In the genomic region with DNA sequence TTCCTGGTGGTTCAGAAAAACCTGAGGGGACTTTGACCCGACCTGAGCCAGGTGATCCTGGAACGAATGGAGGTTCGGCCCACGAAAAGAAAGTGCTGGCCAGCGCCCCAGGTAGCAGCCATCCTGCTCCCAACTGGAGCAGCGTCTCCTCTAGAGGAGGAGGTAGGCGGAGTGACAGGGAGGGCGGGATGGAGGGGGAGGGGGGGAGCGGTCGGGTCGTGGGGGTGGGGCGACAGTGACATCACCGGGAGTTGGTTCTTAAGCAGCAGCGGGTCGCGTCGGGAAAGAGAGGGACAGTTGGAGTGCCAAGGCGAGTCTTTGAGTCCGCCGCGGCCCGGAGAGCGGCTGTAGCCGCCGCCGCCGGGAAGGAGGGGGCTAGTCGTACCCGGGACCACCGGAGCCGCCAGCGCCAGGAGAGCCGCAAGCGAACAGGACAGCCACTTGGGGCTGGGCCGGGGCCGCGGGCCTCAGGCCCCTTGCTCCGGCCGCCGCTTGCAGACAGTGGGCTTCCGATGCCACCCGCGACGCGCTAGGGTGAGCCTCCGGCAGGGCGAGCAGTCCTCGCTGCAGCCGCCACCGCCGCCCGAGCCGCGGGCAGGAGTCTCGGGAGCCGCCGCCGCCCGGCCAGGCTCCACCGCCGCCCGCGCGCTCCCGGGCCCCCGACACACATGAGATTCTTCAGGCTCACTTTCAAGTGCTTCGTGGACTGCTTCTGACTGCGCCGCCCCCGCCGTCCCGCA, we compare ENCODE assay signal across 8 mouse cellular contexts. TPM values are rescaled to one million over a fixed set of nuclear protein-coding genes. Genes with fewer than 3 reads are reported as not detected.
DNase-seq lines count a peak whose midpoint lies in the region; ATAC-seq and TF ChIP-seq lines count a peak whose summit lies in the region.

A gene (plus strand): TSS at position 272 of the 740 bp plus-strand sequence.

- H3K4me1 ChIP-seq in embryonic fibroblast, embryonic 13.5 days (ENCODE audit: control insufficient read depth, insufficient read depth, low read length), result peaks cover 3% of the 10 kb centered on the region; the same call in 1 of the 2 replicates
- peaks cover 11% of the 10 kb centered on the region for H3K4me1 ChIP-seq in heart, embryonic 15.5 days (replicated peaks)
- no peaks in the 10 kb centered on the region; a peak in 1 of 4 replicates for H3K4me1 ChIP-seq in liver, embryonic 14.5 days (replicated peaks; ENCODE audit: control insufficient read depth in 2 of 2, insufficient read depth in 2 of 2, low read length in 1 of 2)
- H3K4me1 ChIP-seq in neural tube, embryonic 13.5 days (replicated peaks), result peaks cover 25% of the 10 kb centered on the region

- 9% methylated on average over 63 of the region's 72 CpGs for WGBS in heart, embryonic 15.5 days
- 10% methylated on average over 55 of the region's 72 CpGs for WGBS in liver, embryonic 14.5 days (ENCODE audit: insufficient replicate concordance)
- 11% methylated on average over 49 of the region's 72 CpGs for WGBS in neural tube, embryonic 13.5 days

- H3K4me2 ChIP-seq in heart, embryonic 15.5 days, result peak within 1 kb of the TSS; percentile 63
- H3K4me2 ChIP-seq in liver, embryonic 14.5 days (ENCODE audit: low read depth), result peak within 1 kb of the TSS; percentile 59
- peak within 1 kb of the TSS; percentile 69 for H3K4me2 ChIP-seq in neural tube, embryonic 13.5 days

- no peak for TF ChIP-seq CTCF in embryonic fibroblast, embryonic 13.5 days (IDR thresholded peaks at IDR 0.05; ENCODE audit: borderline replicate concordance, insufficient read depth, low read length)
- TF ChIP-seq CTCF in liver, embryonic 14.5 days (IDR thresholded peaks at IDR 0.05; ENCODE audit: low read depth), result no peak

- peak within 1 kb of the TSS; percentile 78 for H3K9ac ChIP-seq in heart, embryonic 15.5 days
- 0 out of 2 replicates have a peak within 1 kb of the TSS, but pooled peaks have one; percentile 34 for H3K9ac ChIP-seq in liver, embryonic 14.5 days (replicated peaks)
- peak within 1 kb of the TSS; percentile 85 for H3K9ac ChIP-seq in neural tube, embryonic 13.5 days

- ATAC-seq in CD4-positive, CD25-positive, alpha-beta regulatory T cell, adult 4 months, result peak; percentile 53
- peak; percentile 74 for ATAC-seq in heart, embryonic 15.5 days (replicated peaks; ENCODE audit: insufficient number of reproducible peaks, insufficient read depth, low FRiP score, low read depth)
- peak; percentile 51; the same call in 1 of the 2 replicates for ATAC-seq in liver, embryonic 14.5 days (ENCODE audit: insufficient read depth)
- peak; percentile 76 for ATAC-seq in neural tube, embryonic 13.5 days (ENCODE audit: low read depth)

- no peaks in the 10 kb centered on the region for H3K27me3 ChIP-seq in heart, embryonic 15.5 days
- peaks cover 22% of the 10 kb centered on the region for H3K27me3 ChIP-seq in liver, embryonic 14.5 days (ENCODE audit: control insufficient read depth, insufficient read depth, low read length)
- no peaks in the 10 kb centered on the region for H3K27me3 ChIP-seq in neural tube, embryonic 13.5 days

- peak within 1 kb of the TSS; percentile 80 for H3K4me3 ChIP-seq in embryonic fibroblast, embryonic 13.5 days (ENCODE audit: insufficient read depth, low read length)
- peak within 1 kb of the TSS; percentile 67 for H3K4me3 ChIP-seq in heart, embryonic 15.5 days
- H3K4me3 ChIP-seq in liver, embryonic 14.5 days (ENCODE audit: insufficient read depth in 1 of 2, low read depth in 2 of 2, low read length in 2 of 2), result peak within 1 kb of the TSS; percentile 37 to 49
- H3K4me3 ChIP-seq in neural tube, embryonic 13.5 days, result peak within 1 kb of the TSS; percentile 58

- H3K9me3 ChIP-seq in heart, embryonic 15.5 days (replicated peaks), result no peaks in the 10 kb centered on the region
- no peaks in the 10 kb centered on the region for H3K9me3 ChIP-seq in liver, embryonic 14.5 days (ENCODE audit: control insufficient read depth, low read length)
- H3K9me3 ChIP-seq in neural tube, embryonic 13.5 days, result no peaks in the 10 kb centered on the region

- H3K27ac ChIP-seq in embryonic fibroblast, embryonic 13.5 days (ENCODE audit: insufficient read depth, low read length), result peak within 1 kb of the TSS; percentile 19
- peak within 1 kb of the TSS; percentile 85 for H3K27ac ChIP-seq in heart, embryonic 15.5 days
- H3K27ac ChIP-seq in liver, embryonic 14.5 days, result no peak within 1 kb of the TSS
- H3K27ac ChIP-seq in neural tube, embryonic 13.5 days (replicated peaks), result peak within 1 kb of the TSS; percentile 64

- peaks cover 6% of the 10 kb centered on the region; the same call in 1 of the 2 replicates for H3K36me3 ChIP-seq in heart, embryonic 15.5 days
- no peaks in the 10 kb centered on the region for H3K36me3 ChIP-seq in liver, embryonic 14.5 days (replicated peaks; ENCODE audit: control insufficient read depth, insufficient read depth, low read depth)
- H3K36me3 ChIP-seq in neural tube, embryonic 13.5 days, result peaks cover 18% of the 10 kb centered on the region; the same call in 1 of the 2 replicates

- TF ChIP-seq EP300 in liver, embryonic 14.5 days (IDR thresholded peaks at IDR 0.05; ENCODE audit: low read depth), result no peak

- DNase-seq in adrenal gland, postnatal 36 days, result peak; percentile 82 to 85
- peak; percentile 86 for DNase-seq in kidney, postnatal 14 days
- DNase-seq in liver, embryonic 14.5 days (ENCODE audit: low read depth in 3 of 3, low spot score in 3 of 3), result no peak
- peak; percentile 66 for DNase-seq in urinary bladder, postnatal 25 days (ENCODE audit: low spot score)

- peak; percentile 96 for TF ChIP-seq POLR2A in embryonic fibroblast, embryonic 13.5 days (IDR thresholded peaks at IDR 0.05; ENCODE audit: low read depth, low read length)

RNA-seq across cellular contexts. Expression of the gene that starts here (rescaled TPM):
- polyA plus RNA-seq in CD4-positive, CD25-positive, alpha-beta regulatory T cell, adult 4 months (2017; shearing (Covaris generic)), result under 1 TPM; 0.63 TPM
- 100 to 1,000 TPM in 1 of 2 experiments, 10 to 100 TPM in 1; 62.6 to 126 TPM for total RNA-seq in adrenal gland, postnatal 36 days (2021)
- 105 and 113 TPM in 2 replicates for polyA plus RNA-seq in embryonic fibroblast, embryonic 13.5 days (2011; ENCODE audit: insufficient read length, low read depth, missing spikeins)
- polyA plus RNA-seq in heart, embryonic 15.5 days (2015; fragmentation: Nextera tagmentation; extraction: Ambion mirVana), result 7.5 and 8.1 TPM in 2 replicates
- polyA plus RNA-seq in liver, embryonic 14.5 days (2012; rRNA removed), result 1.7 and 2.0 TPM in 2 replicates
- 0.29 and 0.34 TPM in 2 replicates for polyA plus RNA-seq in liver, embryonic 14.5 days (2014; fragmentation: Nextera tagmentation; extraction: Ambion mirVana)
- polyA plus RNA-seq in neural tube, embryonic 13.5 days (2015; fragmentation: Nextera tagmentation; extraction: Ambion mirVana), result 7.7 and 7.8 TPM in 2 replicates

Comparison
In these comparisons a context has a peak if more than half of its experiments do, and no peak if none do; other contexts are left out.
1. RNA of the gene that starts here (polyA plus RNA-seq): 105 to 113 TPM in embryonic fibroblast, embryonic 13.5 days; 7.7 to 7.8 TPM in neural tube, embryonic 13.5 days, 7.5 to 8.1 TPM in heart, embryonic 15.5 days, 0.29 to 2.0 TPM in liver, embryonic 14.5 days and 0.63 TPM in CD4-positive, CD25-positive, alpha-beta regulatory T cell, adult 4 months; every median in the first group is over 10 times any median in the second.
2. Peak in ATAC-seq in CD4-positive, CD25-positive, alpha-beta regulatory T cell, adult 4 months; RNA of the gene not detected or under 1 TPM.
3. DNase-seq: peak in adrenal gland, postnatal 36 days (2 of 2), kidney, postnatal 14 days (single experiment) and urinary bladder, postnatal 25 days (single experiment); none in liver, embryonic 14.5 days (0 of 3).
4. H3K9ac ChIP-seq: peak in every context shown above with its lines; median percentile 85 in neural tube, embryonic 13.5 days; 78 in heart, embryonic 15.5 days; 34 in liver, embryonic 14.5 days.
5. Peak in every context shown above with its lines, with median percentiles within 50 percentile points of each other: ATAC-seq, H3K4me3 ChIP-seq and H3K4me2 ChIP-seq.